8 mouse cellular contexts compared by ENCODE assay signal in the genomic region with DNA sequence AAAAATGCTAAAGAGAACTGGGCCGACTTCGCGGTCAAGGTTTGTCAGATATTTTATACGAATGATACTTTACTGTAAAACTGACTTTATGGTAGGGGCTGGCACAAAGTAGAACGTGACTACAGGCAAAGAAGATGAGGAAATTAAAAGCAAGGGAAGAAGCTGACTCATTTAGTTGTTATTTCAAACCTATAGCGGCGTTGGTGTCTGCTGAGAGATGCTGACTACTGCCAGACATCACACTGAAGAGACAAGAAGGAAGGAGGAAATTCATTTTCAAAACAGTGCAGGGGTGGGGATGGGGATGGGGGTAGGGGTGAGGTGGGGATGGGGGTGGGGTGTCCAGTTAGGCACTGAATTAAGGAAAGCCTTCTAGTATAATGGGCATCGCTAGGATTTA. TPM values are rescaled to one million over a fixed set of nuclear protein-coding genes. Genes with fewer than 3 reads are reported as not detected.
A peak's percentile ranks its signal among the peaks of the same experiment; 100 is the strongest.
DNase-seq lines count a peak whose midpoint lies in the region; ATAC-seq and TF ChIP-seq lines count a peak whose summit lies in the region.

No protein-coding gene starts in this region.

- H3K27me3 ChIP-seq in lung, embryonic 14.5 days (ENCODE audit: insufficient read depth, low read length) = peaks cover 6% of the 10 kb centered on the region; the same call in 1 of the 2 replicates
- peaks cover 21% of the 10 kb centered on the region for H3K27me3 ChIP-seq in forebrain, embryonic 12.5 days
- peaks cover 35% of the 10 kb centered on the region for H3K27me3 ChIP-seq in intestine, postnatal 0 days (replicated peaks; ENCODE audit: control insufficient read depth, insufficient read depth, low read length)
- H3K27me3 ChIP-seq in myocyte (ENCODE audit: control insufficient read depth, insufficient read depth, insufficient read length) = no peaks in the 10 kb centered on the region

- no peak for ATAC-seq in lung, embryonic 14.5 days (ENCODE audit: insufficient read depth)
- ATAC-seq in forebrain, embryonic 12.5 days (ENCODE audit: low FRiP score) = no peak
- no peak for ATAC-seq in intestine, postnatal 0 days

- H3K36me3 ChIP-seq in lung, embryonic 14.5 days (ENCODE audit: insufficient read depth) = no peaks in the 10 kb centered on the region
- H3K36me3 ChIP-seq in forebrain, embryonic 12.5 days (replicated peaks) = no peaks in the 10 kb centered on the region
- H3K36me3 ChIP-seq in intestine, postnatal 0 days (ENCODE audit: control insufficient read depth, insufficient read depth) = no peaks in the 10 kb centered on the region
- H3K36me3 ChIP-seq in myocyte (ENCODE audit: control insufficient read depth, insufficient read depth) = no peaks in the 10 kb centered on the region

- peak overlapping the region; percentile 95 for H3K4me2 ChIP-seq in lung, embryonic 14.5 days
- peak overlapping the region; percentile 98 for H3K4me2 ChIP-seq in forebrain, embryonic 12.5 days
- peak overlapping the region; percentile 98 for H3K4me2 ChIP-seq in intestine, postnatal 0 days (replicated peaks; ENCODE audit: low read depth)
- H3K4me2 ChIP-seq in myocyte (ENCODE audit: low read depth) = no peak overlapping the region

- WGBS in lung, embryonic 14.5 days = 59% methylated on average over 8 of the region's 8 CpGs
- 58% methylated on average over 8 of the region's 8 CpGs for WGBS in forebrain, embryonic 12.5 days
- WGBS in intestine, postnatal 0 days = 71% methylated on average over 8 of the region's 8 CpGs

- no peak for DNase-seq in lung, embryonic 14.5 days
- no peak for DNase-seq in lung, postnatal 14 days
- DNase-seq in frontal cortex, postnatal 14 days (ENCODE audit: low spot score in 2 of 2) = no peak
- no peak for DNase-seq in left cerebral cortex, postnatal 4 days
- DNase-seq in layer of hippocampus, adult 9-10 months (ENCODE audit: low spot score) = no peak

- no peaks in the 10 kb centered on the region for H3K79me2 ChIP-seq in myocyte (ENCODE audit: control insufficient read depth, insufficient read depth)

- H3K9ac ChIP-seq in lung, embryonic 14.5 days = no peak overlapping the region
- no peak overlapping the region for H3K9ac ChIP-seq in forebrain, embryonic 12.5 days
- no peak overlapping the region for H3K9ac ChIP-seq in intestine, postnatal 0 days (ENCODE audit: low read depth, low read length)

- TF ChIP-seq POLR2A in myocyte (IDR thresholded peaks at IDR 0.05; ENCODE audit: insufficient read length, low read depth) = no peak

- no peak overlapping the region for H3K27ac ChIP-seq in lung, embryonic 14.5 days (ENCODE audit: low read depth)
- no peak overlapping the region for H3K27ac ChIP-seq in forebrain, embryonic 12.5 days
- no peak overlapping the region for H3K27ac ChIP-seq in intestine, postnatal 0 days (ENCODE audit: low read depth, low read length)

- 0 out of 2 replicates have a peak, but pooled peaks cover 4% of the 10 kb centered on the region for H3K4me1 ChIP-seq in lung, embryonic 14.5 days (ENCODE audit: insufficient read depth)
- H3K4me1 ChIP-seq in forebrain, embryonic 12.5 days = peaks cover 29% of the 10 kb centered on the region
- H3K4me1 ChIP-seq in intestine, postnatal 0 days (replicated peaks; ENCODE audit: control insufficient read depth, insufficient read depth, low read length) = peaks cover 4% of the 10 kb centered on the region; the same call in 1 of the 2 replicates

- no peaks in the 10 kb centered on the region for H3K9me3 ChIP-seq in lung, embryonic 14.5 days (ENCODE audit: low read depth, low read length)
- no peaks in the 10 kb centered on the region for H3K9me3 ChIP-seq in forebrain, embryonic 12.5 days
- no peaks in the 10 kb centered on the region for H3K9me3 ChIP-seq in intestine, postnatal 0 days (ENCODE audit: control insufficient read depth)

- intact Hi-C loops in left cerebral cortex, postnatal 4 days (cut with DNase I) = loop anchor here (10.0 kb wide), 2 partner anchors 967 to 1537 kb away; no protein-coding TSS in a partner anchor

- TF ChIP-seq CTCF in lung, embryonic 14.5 days (IDR thresholded peaks at IDR 0.05; ENCODE audit: low read depth) = no peak
- no peak for TF ChIP-seq CTCF in intestine, postnatal 0 days (IDR thresholded peaks at IDR 0.05; ENCODE audit: low read depth)

- peak overlapping the region; percentile 72; the same call in 1 of the 2 replicates for H3K4me3 ChIP-seq in lung, embryonic 14.5 days (ENCODE audit: low read depth, low read length)
- H3K4me3 ChIP-seq in forebrain, embryonic 12.5 days (replicated peaks) = peak overlapping the region; percentile 73; the same call in 1 of the 2 replicates
- H3K4me3 ChIP-seq in intestine, postnatal 0 days (ENCODE audit: low read depth, low read length) = no peak overlapping the region
- peak overlapping the region; percentile 67 for H3K4me3 ChIP-seq in myocyte

- H3ac ChIP-seq in myocyte (ENCODE audit: control insufficient read depth, insufficient read length) = no peak overlapping the region

TF ChIP-seq in myocyte, 11 proteins besides CTCF, POLR2A, EP300 and RAD21:
- TF ChIP-seq CEBPB (IDR thresholded peaks at IDR 0.05; ENCODE audit: insufficient read depth, poor library complexity, severe bottlenecking) = no peak

RNA-seq across cellular contexts. Expression of a gene that starts 1.0 kb away (rescaled TPM):
- 44.8 and 49.3 TPM in 2 replicates for polyA plus RNA-seq in lung, embryonic 14.5 days (2014; fragmentation: Nextera tagmentation; extraction: Ambion mirVana)
- 34.0 and 35.5 TPM in 2 replicates for polyA plus RNA-seq in forebrain, embryonic 12.5 days (2016; fragmentation: Nextera tagmentation; extraction: Ambion mirVana)
- 4.6 and 4.9 TPM in 2 replicates for polyA plus RNA-seq in intestine, postnatal 0 days (2015; fragmentation: Nextera tagmentation; extraction: Ambion mirVana)
- 4.8 TPM for polyA plus RNA-seq in myocyte (2012; fragmentation: generic; extraction: Trizol)
- total RNA-seq in left cerebral cortex, postnatal 4 days (2021) = 10 to 100 TPM; 37.3 to 38.7 TPM
